Mouse (Mus musculus) embryonic facial prominence, embryonic 14.5 days (tissue): ENCODE measurements around the gene Samd5. TPM values are rescaled to one million over a fixed set of nuclear protein-coding genes. Genes with fewer than 3 reads are reported as not detected.

Experiments
- ATAC-seq: fragments of 200-750 bp; cut with Nextera tagmentation; 2 replicates; pipeline ENCODE4 v1.8.0; 2017; ENCODE audit warnings: low read depth, moderate number of reproducible peaks, moderate TSS enrichment
- DNase-seq: peaks from one replicate; pipeline ENCODE4 v3.0.0-alpha.2; 2015; ENCODE audit warnings: low spot score
- H3K27ac ChIP-seq: fragments of 300-500 bp; sonication (generic); replicated peaks from 2 replicates; pipeline ENCODE4 v1.5.1; 2014; ENCODE audit warnings: low read depth, mild to moderate bottlenecking, low read length, moderate library complexity
- H3K27me3 ChIP-seq: fragments of 300-500 bp; sonication (generic); replicated peaks from 2 replicates; pipeline ENCODE4 v1.6.1; 2014; ENCODE audit warnings: low read length; ENCODE audit not compliant: control insufficient read depth, insufficient read depth
- H3K36me3 ChIP-seq: fragments of 300-500 bp; sonication (generic); 2 replicates; pipeline ENCODE4 v1.6.1; 2014; ENCODE audit warnings: low read length, mixed read lengths; ENCODE audit not compliant: control insufficient read depth, insufficient read depth
- H3K4me1 ChIP-seq: fragments of 300-500 bp; sonication (generic); 2 replicates; pipeline ENCODE4 v1.6.1; 2014; ENCODE audit warnings: antibody characterized with exemption, low read length; ENCODE audit not compliant: control insufficient read depth, insufficient read depth
- H3K4me2 ChIP-seq: fragments of 300-500 bp; sonication (generic); 2 replicates; pipeline ENCODE4 v1.6.1; 2014; ENCODE audit warnings: low read depth, mild to moderate bottlenecking, low read length, moderate library complexity, mixed read lengths
- H3K4me3 ChIP-seq: fragments of 300-500 bp; sonication (generic); 2 replicates; pipeline ENCODE4 v1.5.1; 2014; ENCODE audit warnings: low read depth, mild to moderate bottlenecking, low read length
- H3K9ac ChIP-seq: fragments of 300-500 bp; sonication (generic); 2 replicates; pipeline ENCODE4 v1.6.1; 2014; ENCODE audit warnings: low read depth, mild to moderate bottlenecking, low read length, moderate library complexity, mixed read lengths
- H3K9me3 ChIP-seq: fragments of 300-500 bp; sonication (generic); 2 replicates; pipeline ENCODE4 v1.6.1; 2016; ENCODE audit warnings: low read length; ENCODE audit not compliant: control insufficient read depth
- WGBS: fragments of 180-500 bp; shearing (Covaris S2); extraction: QIAGEN DNeasy Blood & Tissue Kit; methylation state at CpG from one replicate; pipeline ENCODE4 v1.1.7; 2014; 5-methylcytosine and 5-hydroxymethylcytosine counted together
- polyA plus RNA-seq: library from polyadenylated mRNA; unstranded; fragments of >200 nt; fragmentation: Nextera tagmentation; extraction: Ambion mirVana; gene quantifications from 2 replicates; pipeline ENCODE4 v1.2.1, GENCODE M21; 2014

The Samd5 gene
- polyA plus RNA-seq, 1 experiment from 2014 or later: 6.9 TPM

GRCm38 (mm10) chr10:9575605-9576004 lies 99.4 kb downstream of the Samd5 start:
- DNase-seq (no peak), ATAC-seq (no peak)
- Histone ChIP-seq H3K36me3 (no peaks in the 10 kb centered on the region), H3K4me3 (no peak overlapping the region), H3K27me3 (no peaks in the 10 kb centered on the region), H3K9ac (no peak overlapping the region), H3K4me1 (peaks cover 2% of the 10 kb centered on the region; the same call in 1 of the 2 replicates), H3K4me2 (no peak overlapping the region), H3K9me3 (no peaks in the 10 kb centered on the region), H3K27ac (no peak overlapping the region)
- WGBS: 30% methylated on average over 4 of the region's 4 CpGs

- Histone ChIP-seq H3K4me2 (no peak overlapping the region), H3K4me1 (no peaks in the 10 kb centered on the region), H3K9ac (no peak overlapping the region), H3K36me3 (no peaks in the 10 kb centered on the region), H3K27ac (no peak overlapping the region), H3K4me3 (no peak overlapping the region), H3K27me3 (no peaks in the 10 kb centered on the region), H3K9me3 (no peaks in the 10 kb centered on the region)
- no peak for DNase-seq
- 69% methylated on average over 4 of the region's 4 CpGs for WGBS
- ATAC-seq: no peak
Observed at GRCm38 (mm10) chr10:9574135-9574534, 100.9 kb downstream of the Samd5 start.

Other genes starting within 250 kb of the Samd5 start
- 7.4 and 7.7 TPM in 2 replicates for gene Stxbp5, start 225.9 kb upstream of the Samd5 start, polyA plus RNA-seq